Mouse (Mus musculus) heart, adult 9 months (tissue): ENCODE results near the gene Erg.

Experiments used
- DNase-seq, 2 experiments: peaks; one replicate each; pipeline ENCODE4 v3.0.0; 2022; ENCODE audit warnings: low spot score in 2 of 2

The Erg gene

DNA sequence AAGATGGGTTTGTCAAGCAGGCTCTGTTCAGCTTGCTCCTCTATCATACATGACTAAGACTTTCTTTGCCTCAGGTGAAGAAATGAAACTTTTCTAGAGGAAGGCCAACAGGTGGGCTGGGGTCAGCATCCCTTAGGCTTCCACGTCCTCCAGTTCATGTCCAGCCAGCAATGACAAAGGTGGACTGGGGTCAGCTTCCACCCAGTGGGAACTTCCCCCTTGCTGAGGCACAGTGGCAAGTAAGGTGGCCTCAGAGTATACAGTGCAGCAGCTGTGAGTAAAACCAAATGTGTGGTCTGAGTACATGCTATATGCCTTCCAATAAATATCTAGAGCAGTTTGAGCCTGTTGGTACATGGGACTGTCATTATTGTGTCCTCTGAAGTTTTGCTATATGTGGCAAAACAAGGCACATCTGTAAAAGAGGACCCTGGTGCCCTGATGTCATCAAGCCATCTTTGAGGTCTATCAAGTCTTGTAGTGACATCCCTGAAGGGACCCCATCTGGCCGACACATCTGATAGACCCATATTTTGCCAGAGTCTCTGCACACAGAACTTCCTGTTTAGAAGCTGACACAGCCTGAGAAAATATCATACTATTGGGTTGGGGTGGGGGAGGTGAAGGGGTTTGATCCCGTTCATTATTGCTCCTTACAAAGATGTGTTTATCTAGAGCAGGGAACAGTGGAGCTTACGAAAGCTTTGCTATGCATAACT, 197.4 kb downstream of the Erg start:
- DNase-seq, result no peak

DNA sequence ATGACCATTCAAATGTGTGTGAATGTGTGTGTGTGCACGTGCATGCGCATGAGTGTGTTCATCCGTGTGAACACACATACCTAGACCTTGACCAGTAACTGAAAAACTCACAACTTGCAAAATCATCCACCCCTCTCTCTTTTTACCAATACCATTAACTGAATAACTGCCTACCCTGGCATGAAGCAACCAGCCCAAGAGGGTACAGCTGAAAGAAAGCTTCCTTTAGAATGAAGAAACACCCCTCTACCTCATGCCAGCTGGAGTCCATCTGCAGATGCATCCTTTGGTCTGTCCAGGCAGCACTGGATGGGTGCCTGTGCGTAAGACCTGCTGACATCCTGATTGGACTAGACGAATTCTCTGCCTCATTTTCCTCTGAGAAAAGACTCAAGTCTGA, 198.1 kb downstream of the Erg start:
- DNase-seq, result no peak

DNA sequence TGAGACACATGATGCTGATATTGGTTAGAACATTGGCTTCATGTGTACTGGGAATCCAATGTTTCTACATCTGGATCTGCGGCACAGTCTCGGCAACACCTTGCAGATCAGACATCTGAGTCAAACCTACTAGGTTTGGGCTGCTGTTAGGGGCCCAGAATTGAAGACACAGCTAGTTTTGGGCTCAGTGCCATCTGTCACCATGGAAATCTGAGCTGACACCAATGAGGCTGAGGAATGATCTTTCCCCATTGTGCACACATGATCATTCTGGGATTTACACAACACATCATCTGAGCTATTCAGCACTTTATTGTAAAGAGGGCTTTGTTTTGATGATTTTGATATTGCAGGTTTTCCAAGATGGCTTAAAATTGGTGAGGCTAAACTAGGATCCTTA, 199.4 kb downstream of the Erg start:
- no peak for DNase-seq

DNA sequence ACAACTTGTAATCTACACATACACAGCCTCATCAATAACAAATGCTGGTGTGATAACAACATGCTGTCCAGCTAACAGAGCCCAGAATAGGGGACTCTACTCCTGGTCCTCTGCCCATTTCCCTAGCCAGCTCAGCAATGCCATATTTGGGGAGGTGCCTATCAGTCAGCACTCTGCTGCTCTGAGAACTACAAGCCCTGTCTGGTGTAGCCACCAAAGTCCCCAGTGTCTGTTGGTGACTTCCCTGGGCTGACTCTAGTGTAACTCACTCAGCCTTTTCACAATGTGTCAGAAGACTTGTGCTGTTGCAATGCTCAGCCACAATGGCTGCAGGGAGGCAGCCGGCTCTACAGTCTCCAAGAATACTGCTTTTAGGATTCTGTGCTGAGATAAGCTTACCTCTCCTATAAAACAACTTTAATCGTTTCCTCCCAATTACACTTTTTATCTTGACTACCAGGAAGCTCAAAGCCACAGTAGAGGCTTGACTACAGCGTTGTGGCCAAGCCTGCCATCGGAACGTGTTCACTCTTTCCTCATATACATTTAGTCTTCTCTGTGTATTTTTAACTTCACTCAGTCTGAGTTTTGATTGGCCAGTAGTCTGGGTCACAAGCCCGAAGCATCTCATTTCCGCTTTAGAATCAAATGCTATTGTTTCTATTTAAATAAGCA, 201.0 kb downstream of the Erg start:
- no peak for DNase-seq

DNA sequence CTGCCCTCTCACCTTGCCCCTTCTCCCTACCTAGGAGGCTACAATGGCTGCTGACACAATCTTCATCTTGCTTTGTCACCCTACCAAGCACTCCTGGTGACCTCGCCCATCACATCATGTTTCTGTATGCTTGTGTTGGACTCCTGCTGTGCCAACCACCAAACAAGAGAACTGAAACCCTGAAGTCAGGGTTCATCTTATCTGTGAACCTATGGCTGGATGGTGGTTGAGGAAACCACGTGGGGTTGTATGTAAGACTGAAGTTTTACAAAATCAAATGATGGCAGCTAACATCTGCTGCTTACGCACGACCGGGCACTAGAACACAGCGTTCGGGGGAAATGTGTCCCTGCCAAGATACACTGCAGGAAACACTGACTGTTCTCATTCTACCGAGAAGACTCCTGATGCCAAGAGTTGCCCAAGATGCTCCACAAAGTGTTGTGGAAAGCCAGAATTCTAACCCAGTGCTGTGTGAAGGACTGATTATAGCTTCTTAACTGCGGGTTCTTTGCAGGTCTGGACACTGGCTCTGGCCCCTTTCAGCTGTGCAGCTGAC, 201.7 kb downstream of the Erg start:
- no peak for DNase-seq

DNA sequence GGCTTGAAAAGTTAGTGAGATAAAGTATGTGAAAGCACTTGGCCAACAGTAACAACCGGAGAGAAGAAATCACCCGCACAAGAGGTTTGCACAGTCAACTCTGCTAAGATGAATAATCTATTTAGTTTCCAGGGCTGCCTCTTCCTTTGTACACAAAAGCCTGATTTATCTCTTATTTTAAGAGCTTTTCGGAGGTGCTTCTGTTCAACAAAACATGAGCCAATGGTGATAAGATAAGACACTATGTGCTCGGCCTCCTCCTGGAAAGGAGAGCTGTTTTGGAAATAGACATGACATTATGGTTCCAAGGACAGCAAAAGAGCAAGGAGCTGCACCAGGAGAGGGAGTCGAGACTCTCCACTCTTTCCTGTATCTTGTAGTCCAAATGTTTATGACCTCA, 204.1 kb downstream of the Erg start:
- DNase-seq, result peak; percentile 16 to 19

DNA sequence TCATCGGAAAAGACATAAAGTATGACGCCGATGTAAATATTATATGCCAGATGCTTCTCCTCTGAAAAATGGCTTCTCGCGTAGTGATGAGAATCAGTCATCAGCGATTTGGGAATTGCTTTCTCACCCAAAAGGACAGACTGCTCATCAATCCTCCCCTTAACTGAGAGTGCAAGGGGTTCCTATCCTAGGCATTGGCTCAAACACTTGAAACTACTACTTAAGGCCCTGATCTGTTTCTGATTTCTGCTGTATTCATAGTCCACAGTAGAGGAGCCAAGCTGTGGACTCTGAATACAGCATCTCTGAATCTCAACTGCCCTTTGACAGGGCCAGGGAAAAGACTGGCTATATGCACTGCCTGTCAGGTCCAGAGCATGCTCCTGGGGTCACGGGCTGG, 209.6 kb downstream of the Erg start:
- no peak for DNase-seq

DNA sequence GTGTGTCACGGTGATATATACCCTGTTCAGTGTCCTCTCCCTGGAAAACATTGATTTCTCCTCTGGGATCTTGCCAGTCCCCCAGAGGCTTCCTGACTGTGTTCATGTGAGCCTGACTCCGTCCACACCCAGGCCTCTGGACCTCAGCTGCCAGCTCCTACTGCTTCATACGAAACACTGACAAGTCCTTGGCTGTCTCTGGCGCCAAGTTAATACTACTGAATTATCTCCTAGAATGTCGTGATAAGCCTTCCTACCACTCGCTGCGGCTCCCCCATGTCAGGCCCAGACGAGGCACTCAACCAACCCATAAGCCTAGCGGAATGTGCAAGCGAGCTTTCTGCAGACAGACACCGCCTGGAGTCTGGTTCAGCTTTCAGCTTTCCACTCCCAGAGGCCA, 210.0 kb downstream of the Erg start:
- DNase-seq, result no peak

DNA sequence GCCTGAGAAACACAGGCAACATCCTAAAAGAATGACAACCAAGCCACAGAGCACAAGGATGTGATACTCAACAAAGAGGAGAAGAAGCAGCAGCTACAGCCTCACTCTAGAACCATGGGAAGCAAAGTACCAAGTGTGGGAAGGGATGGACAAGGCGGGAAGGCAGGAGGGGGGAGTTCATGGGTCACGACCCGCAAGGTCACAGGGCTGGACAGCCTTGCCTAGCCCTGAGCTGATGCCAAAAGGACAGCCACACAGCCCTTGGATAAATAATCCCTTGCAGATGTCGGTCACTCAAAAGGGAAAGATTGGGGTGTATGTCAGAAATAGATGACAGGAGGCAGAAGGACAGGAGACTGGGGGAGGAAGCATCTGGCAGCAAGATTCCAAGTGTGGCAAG, 211.7 kb downstream of the Erg start:
- DNase-seq, result no peak

DNA sequence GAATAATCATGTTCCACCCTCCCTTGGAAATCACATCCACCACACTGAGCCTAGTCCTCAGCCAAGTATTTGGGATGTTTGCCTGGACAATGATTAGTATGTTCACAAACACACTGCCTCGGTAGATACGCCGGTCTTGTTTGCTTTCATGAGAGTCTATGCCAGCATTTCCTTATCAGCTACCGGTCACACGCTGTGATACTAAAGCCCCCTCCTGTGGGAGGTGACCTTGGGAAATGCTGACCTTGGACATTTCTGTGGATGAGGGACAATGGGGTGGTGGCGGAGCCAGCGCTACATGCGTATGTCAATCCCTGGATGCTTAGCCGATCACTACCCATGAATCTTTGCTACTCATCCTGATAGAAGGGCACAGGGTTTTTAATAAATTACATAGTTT, 213.4 kb downstream of the Erg start:
- peak; percentile 18 to 31 for DNase-seq

DNA sequence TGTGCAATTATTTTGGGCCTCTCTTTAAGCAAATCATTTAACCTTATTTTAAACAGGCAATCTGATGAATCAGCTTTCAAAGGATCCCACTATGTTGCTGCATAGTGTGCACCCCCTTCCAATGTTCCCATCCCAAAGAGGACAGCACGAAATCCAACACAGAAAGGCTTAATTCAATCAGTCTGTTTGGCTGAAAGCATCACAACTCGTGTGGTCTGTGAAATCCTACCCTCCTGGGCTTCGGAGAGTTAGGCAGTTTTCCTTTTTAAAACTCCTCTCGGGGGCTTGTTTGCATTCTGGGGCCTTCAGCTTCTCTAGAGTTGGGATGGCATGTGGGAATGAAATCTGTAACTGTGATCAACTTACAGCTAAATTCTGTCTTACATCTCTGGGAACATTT, 214.7 kb downstream of the Erg start:
- no peak for DNase-seq

DNA sequence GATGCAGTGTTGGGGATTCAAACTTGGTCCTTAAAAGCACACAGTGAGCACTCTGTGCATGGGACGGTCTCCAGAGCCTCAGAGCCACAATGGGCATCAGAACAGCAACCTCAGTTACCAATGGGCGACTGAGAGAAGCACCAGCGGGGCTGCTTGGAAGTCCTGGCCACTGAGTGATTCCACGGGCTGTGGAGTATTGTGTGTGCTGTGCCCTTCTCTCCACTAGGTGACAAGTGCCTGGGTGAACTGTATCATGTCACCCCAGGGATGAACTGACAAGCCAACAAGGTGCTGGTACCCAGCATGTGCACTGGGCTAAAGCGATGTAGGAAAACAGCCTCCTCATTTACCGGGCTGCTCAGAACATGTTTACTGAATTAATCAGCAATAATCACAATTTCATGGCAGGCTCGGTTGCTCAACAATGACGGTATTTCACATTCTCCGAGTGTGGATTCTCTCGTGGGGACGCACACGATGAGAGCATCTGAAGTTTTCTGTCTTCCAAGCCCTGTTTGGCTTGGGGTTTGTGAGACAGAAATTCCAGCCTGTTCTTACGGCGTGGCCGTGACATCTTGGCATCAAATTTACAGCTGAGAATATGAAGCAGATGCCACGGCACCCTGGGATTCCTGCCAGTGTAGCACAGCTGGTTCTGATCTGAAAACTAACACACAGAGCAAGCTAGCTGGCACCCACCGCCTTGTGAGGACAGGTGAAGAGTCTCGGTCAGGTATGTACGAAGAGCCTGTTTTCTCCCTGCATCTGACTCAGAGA, 219.2 kb downstream of the Erg start:
- no peak for DNase-seq

DNA sequence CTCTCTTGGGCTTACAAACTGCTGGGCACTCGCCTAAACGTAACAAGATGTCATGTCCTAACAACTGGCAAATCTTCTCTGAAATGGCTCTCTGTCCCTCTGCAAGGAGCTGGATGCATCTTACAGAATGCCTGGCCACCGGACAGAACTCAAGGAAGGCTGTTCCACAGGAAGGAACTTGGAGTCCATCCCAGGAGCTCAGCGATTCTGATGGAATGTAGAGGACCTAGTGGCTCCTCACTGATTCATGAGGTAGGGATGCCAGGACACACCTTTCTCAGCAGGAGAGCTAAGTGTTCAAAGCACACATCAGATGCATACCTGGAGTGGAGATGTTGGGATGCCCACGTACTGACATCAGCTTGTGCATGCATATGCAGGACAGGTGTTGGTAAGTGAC, 221.2 kb downstream of the Erg start:
- DNase-seq, result no peak

DNA sequence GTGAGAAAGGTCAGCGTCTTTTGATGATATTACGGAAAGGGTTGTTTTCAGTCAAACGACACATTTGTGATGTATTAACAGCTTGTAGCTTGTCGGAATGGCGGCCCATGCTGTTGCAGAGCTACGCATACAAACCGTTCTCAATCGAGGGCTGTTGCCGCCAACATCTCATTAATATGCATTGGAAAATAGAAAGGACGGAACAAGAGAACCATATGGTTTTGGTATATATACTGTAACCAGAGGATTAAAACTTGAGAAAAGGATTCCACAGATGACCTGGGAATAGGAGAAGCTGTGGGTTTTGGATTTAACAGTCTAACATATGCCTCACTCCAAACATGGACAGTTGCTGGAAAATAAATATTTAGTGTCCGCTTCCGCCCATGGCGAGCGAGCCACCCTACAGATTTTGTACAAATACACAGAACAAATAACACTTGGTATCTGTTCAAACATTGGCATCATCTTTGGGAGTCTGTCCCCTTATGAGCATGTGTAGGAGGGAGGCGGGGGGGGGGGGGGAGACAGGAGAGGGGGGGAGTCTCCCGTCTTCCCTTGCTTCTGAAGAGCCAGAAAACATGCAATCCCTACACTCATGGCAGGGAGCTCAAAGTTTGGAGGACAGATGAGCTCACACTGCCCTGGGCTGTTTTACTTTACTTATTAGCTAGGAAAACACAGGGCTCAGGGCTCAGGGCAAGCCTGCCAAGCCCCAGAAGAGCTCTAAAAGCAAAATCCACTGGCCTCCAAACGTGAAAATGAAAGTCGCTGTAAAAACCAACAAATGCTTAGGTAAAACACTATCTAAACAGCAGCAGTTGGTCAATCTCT, 222.5 kb downstream of the Erg start:
- no peak for DNase-seq

DNA sequence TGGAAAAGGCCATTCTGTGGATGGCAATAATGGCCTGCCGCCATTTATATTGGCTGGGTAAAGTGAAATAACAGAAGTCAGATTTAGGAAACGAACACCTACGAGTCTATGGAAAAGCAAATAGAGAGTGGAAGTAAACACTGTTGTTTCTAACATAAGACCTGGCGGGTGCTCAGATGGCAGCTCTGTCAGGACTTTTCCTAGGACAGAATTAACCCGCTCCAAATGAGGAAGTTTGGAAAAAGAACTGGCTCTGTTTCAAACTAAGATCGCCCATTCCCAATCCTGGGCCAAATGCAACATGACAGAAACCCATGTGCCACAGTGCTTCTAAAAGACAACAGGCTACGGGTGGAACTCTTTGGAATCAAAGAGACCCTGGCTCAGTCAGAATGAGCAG, 224.4 kb downstream of the Erg start:
- DNase-seq, result peak in 1 of 2 experiments; percentile 32

DNA sequence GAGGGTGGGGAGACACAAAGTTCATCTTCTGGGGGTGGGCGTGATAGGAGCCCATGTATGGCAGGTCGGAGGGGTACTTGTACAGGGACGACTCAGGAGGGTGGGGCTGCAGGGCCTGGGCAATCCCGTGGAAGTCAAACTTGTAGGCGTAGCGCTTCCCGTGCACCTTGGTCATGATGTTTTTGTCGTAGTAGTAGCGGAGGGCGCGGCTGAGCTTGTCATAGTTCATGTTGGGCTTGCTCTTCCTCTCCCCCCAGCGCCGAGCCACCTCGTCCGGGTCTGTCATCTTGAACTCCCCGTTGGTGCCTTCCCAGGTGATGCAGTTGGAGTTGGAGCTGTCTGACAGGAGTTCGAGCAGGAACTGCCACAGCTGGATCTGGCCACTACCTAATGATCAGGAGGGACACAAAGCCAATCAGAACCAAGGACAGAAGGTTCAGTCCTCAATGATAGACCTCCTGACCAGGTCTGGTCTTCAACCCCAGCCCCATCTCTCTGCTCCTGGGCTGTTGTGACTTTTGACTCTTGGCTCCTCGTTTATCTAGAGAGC, 225.4 kb downstream of the Erg start:
- no peak for DNase-seq

DNA sequence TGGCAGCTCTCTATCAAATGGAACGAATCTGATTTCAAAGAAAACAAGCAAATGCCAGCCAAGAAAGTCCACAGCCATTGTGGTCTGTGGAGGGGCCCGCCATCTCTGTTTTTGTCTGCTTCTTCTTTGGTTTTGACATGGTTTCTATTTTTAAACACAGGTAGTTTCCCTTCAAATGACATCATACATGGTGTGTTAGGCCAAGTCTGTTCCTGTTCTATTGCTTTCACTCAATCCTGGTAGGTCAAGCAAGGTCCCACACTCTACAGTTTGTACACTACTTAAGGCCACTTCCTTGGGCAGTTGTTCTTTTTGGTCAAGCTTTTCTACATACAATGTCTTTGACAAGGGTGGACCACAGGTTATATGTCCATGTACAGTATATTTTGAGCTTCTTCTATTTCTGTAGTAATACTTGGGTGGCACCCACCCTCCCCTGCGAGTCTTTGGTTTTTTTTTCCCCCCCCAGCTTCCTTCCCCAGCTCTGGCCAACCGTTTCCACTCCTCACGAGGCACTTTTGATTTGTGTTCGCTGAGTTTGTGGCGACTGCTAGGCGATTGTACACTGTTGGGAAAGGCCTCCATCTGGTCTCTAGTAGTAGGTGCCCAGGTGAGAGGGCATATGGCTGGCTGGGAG, 226.1 kb downstream of the Erg start:
- DNase-seq, result no peak

DNA sequence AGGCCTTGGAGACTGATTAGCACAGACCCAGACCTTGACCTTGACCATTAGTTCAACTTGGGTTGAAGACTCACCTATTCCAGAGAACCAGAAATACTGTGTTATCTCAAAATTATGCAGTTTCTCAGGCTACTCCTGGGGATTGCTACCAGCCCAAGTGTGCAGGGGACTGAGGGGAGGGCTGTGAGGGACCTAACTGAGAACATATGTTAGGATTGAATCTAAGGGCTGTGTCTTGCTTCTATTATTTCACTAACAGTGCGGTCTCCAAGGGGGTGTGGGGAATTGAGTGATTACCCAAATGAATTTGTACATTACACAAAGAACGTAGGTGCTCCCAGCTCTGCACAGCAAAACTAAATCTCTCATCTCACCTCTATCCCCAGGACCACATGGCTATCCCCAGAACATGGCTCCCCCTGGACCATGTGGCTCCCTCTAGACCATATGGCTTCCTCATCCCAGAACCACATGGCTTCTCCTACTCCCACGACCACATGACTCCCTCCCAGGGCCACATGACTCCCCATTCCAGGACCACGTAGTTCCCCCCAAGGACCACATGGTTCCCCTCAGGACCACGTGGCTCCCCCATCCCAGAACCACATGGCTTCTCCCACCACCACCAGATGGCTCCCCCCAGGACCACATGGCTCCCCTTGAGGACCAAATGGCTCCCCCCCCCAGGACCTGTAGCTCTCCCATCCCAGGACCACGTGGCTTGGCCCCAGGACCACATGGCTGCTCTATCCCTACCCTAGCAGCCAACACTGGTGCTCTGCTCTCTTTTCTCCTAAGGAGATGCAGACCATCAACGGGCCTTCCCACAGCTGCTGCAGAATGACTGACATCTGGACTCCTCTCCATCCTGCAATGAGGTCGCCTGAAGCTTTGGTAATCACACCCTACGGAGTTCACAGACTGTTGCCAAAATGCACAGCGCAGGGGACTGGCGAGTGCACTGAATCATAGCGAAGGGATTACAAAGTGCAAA, 229.1 kb downstream of the Erg start:
- no peak for DNase-seq

DNA sequence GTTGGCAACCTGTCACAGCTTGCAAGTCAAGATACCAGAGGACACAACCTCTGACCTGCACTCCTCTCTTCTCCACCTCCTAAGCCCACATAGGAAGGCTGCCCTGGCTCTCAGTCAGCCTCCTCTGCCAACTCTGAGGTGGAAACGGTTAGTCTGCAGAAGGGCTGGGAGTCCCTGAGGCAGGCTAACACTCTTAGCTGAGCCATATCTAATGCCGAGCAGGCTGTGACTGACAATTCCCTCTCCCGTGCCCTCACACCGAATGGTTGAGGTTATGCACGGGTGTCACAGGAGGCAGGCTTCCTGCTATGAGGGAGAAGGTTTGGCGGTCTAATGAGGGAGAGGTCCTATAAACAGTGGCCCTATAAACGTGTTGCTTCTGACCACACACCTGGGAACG, 232.6 kb downstream of the Erg start:
- DNase-seq, result no peak

DNA sequence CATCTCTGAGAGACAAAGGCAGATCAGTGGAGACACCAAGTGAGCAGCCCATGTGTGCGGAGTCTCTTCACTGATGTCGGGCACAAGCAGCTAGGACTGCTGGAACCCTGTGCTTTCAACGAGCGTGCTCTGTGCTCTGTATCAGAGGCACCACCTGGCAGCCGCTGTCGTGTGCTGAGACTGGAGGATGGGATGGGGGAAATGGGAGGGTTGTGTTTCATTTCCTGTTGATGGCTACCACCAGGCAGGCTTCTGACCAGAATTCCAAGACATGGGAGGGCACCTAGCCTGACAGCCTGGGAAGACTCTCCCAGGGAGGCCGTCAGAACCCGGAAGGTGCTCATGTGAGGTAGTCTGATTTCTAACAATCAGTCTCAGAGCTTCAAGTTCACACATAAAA, 234.1 kb downstream of the Erg start:
- DNase-seq, result no peak
